Mouse (Mus musculus) monocyte, adult 2 months (primary cell): ENCODE measurements at regions not wholly inside any gene's neighbourhood (a gene's known extent, or its start where the extent isn't known, plus 50 kb on each side); places are given as distances from the start of the nearest gene placed in this dataset.
A peak's percentile ranks its signal among the peaks of the same experiment; 100 is the strongest.

Experiments
- DNase-seq, 2 experiments: peaks; one replicate each; pipeline ENCODE4 v3.0.0; 2022; ENCODE audit warnings: low spot score in 2 of 2, low read depth in 1 of 2

- DNase-seq = no peak
Observed at GRCm38 (mm10) chr5:118449893-118450292, 110.6 kb upstream of the Med13l start.

GRCm38 (mm10) chr5:118452052-118452451 is 108.4 kb upstream of the Med13l start:
- no peak for DNase-seq

DNA sequence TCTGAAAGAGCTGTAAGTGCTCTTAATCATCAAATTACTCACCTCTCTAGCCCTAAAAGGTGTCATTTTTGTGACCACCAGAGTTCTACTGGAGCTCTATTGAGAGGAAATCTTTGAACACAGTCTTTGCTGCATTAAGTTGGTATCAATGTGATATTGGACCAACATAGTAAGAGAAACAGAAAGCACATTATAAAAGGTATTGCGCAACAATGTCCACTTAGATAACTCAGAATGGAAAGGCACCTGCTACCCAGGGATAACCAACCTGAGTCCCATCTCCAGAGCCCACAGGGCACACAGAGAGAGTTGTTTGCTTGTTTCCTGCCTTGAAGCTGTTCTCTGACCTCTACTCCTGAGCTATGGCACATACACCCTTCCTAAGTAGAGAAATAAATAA is 106.4 kb upstream of the Med13l start:
- no peak for DNase-seq

- DNase-seq = peak; percentile 61 to 66
Observed at GRCm38 (mm10) chr5:118458727-118459390, 101.6 kb upstream of the Med13l start.

- peak in 1 of 2 experiments; percentile 18 for DNase-seq
Observed at GRCm38 (mm10) chr5:118459391-118459792, 101.1 kb upstream of the Med13l start.

DNA sequence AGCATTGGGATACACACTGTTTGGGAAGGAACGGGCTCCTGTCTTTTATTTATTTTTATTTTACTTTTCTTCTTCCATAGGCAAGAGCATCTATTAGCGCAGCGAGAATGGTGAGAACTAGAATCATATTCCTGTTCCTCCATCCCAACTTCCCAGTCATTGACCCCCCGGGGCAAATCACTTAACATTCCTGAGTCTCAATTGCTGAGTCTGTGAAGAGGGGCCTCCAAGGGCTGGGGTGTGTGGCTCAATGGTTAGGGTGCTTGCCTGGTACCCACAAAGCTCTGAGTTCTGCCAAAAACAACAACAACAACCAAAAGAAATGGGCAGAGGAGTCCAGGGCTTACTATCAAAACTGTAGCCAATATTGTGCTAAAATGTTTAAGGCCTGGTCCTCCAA is 98.5 kb upstream of the Med13l start:
- DNase-seq = no peak

- peak; percentile 47 to 59 for DNase-seq
Observed at GRCm38 (mm10) chr5:118464931-118465801, 95.3 kb upstream of the Med13l start.

DNA sequence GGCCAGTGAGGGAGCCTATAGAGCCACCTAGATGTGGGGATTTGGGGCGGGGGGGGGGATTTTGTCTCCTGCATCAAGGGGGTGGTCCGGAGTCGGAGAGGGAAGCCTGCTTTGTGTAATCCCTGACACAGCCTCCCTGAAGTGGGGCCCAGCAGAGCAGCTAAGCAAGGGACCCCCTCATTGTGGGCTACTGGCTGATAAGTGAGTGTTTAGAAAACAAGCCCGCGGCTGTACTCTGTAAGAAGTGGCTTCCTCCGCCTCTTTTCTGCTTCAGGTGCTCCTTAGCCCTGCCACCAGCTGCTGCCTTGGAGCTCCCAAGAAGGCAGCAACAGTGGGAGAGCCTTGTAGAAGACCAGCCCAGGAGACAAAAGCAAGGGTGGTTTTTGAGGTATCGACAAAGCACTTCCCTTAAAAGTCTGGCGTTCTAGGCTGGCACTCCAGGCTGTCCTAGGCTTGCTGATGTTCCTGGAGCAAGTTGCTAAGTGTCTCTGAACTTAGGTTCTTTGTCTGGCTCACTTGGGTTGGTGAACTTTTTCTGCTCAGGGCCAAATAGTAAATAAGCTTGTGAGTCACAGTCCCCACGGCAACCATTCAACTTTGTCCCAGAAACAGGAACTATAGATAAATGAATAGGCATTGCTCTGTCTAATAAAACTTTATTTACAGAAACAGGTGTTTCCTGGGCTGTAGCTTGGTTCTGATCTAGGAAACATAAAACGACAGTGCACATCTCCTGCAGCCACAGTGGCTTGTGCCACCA is 94.3 kb upstream of the Med13l start:
- peak; percentile 62 to 63 for DNase-seq

DNA sequence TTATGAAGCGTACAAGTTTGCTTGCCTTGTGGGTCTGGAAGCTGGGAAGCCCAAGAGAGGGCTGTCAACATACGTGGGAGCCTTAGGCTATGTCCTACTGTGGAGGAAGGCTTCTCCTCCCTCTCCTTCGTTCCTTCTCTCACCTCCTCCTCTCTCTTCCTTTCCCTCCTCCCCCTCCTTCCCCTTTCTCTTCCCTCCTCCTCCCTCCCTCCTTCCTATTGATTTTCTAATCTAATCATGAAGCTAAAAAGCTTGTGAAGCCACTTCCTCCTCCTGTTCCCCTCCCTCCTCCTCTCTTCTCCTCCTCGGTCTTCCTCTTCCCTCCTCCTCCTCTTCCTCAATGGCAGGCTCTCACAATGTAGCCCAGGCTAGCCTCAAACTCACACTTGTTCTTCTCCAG is 91.7 kb upstream of the Med13l start:
- no peak for DNase-seq

DNA sequence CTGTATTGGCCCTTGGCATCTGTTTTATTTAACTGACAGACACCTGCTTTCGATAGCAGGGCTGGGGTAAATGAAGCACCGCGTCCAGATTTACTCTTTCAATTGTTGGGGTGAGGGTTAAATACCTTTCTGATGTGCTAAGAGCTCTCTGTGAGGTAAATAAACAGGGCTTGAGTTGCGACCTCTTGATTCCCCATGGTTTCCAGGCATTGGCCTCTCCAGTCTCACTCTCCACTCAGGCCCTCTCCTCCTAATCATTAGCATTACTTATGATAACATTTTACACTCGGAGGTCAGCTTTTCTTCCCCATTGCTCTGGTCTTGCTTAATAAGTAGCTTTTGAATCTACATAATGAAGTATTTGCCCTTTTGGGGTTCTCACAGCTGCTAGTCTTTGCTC is 88.9 kb upstream of the Med13l start:
- no peak for DNase-seq

GRCm38 (mm10) chr5:118472291-118472690 is 88.2 kb upstream of the Med13l start:
- DNase-seq = no peak

- no peak for DNase-seq
Observed at GRCm38 (mm10) chr5:118473128-118473730, 87.2 kb upstream of the Med13l start.

DNA sequence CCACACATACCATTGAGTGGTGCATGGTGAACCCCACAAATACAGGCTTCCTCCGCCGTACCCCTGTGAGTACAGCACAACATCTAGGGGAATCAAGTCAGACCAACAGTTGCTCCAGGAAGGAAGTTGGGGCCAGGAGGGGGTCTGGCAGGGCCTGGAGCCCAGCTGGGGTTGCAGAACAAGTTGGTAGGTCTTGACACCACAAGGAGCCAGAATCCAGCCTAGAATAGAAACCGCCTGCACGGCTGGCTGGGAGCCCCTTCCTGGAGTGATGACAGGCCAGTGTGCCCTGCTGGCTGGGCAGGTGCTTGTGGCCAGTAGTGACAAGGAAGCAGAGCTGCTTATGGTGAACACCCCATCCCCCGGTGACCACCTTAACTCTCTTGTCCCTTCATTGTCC is 83.9 kb upstream of the Med13l start:
- no peak for DNase-seq

DNA sequence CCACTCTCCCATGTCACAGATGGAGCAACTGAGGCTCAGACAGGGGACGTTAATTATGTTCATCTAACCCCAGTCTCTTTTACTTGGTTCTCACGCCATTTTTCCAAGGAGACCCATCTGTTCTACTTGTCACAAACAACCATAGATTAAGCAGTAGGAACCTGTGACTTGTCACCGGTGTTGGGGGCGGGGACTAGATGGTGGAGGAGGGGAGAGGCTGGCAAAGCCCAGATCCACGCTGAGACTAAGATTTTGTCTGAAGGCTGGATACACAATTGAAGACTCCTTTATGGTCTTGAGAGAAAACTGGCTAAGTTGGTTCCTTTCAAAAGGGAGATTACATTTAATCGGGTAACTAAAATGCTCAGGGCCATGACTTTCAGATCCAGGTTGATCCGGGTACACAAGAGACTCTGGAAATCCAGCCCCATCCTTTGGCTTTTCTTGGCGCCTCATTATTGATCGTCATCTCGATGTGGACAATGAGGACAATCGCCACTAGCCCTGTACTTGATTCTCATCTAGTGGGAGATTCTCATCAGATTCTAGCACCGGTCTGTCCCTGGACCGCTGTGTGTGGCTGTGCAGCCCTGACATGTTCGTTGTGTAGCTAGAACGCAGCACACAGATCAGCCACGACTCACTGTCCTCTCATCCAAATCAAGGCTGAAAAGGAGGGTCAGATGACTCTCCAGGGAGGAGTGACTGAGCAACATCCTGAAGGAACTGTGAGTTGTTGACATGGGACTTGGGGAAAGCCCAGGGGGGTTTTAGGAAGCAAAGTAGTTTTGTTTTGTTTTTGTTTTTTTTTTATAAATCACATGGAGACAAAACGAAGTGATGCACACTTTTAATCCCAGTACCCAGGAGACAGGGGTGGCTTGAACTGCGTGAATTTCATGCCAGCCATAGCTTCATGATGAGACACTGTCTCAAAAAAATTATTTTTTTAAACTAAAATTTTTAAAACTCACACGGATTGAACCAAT is 83.1 kb upstream of the Med13l start:
- DNase-seq = peak; percentile 36 to 58

GRCm38 (mm10) chr5:118478120-118478768 is 82.2 kb upstream of the Med13l start:
- DNase-seq = peak; percentile 45 to 70

GRCm38 (mm10) chr5:118480000-118480399 is 80.5 kb upstream of the Med13l start:
- no peak for DNase-seq

- no peak for DNase-seq
Observed at GRCm38 (mm10) chr5:118480965-118481793, 79.3 kb upstream of the Med13l start.

GRCm38 (mm10) chr5:118481794-118482049 is 78.8 kb upstream of the Med13l start:
- DNase-seq = no peak

DNA sequence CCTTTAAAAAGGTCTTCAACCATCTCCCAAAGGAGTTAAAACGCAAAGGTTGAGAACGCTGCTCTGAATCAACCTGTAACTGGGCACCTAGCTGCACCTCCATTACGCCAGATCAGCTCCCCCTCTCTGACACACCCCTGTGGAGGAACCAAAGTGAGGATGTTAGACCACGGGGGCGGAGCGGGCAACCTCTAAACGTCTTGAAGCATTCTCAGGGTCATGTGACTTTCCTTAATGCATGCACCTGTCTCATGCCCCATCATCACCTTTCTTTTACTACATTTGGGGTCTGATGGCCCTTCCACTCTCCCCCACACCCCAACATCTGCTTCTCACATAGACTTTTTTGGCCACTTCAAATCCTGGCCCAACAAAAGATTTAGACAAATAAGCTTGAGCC is 77.9 kb upstream of the Med13l start:
- DNase-seq = no peak
